Mouse (Mus musculus) kidney, adult 2 months (tissue): ENCODE results near the gene Rtel1.

Experiments
- CTCF ChIP-seq: fragments of 200-500 bp; conservative IDR thresholded peaks from 2 replicates; pipeline ENCODE4 v1.5.1; 2011; ENCODE audit warnings: low read depth, mild to moderate bottlenecking, control low read depth, low read length, moderate library complexity, mixed read lengths; ENCODE audit not compliant: insufficient read depth, insufficient read length
- POLR2A ChIP-seq: fragments of 200-500 bp; IDR thresholded peaks from one replicate; pipeline ENCODE4 v1.6.1; 2011; ENCODE audit warnings: low read depth, low read length, control low read depth

- no peak for TF ChIP-seq CTCF
- no peak for TF ChIP-seq POLR2A
These were observed 47.4 kb upstream of the Rtel1 start for GRCm38 (mm10) chr2:181272092-181272491.
